Mouse (Mus musculus) kidney, adult 8-10 months (tissue): Measurements from ENCODE around the gene Gnpnat1.

Experiments
- DNase-seq, 2 experiments: peaks; one replicate each; pipeline ENCODE4 v3.0.0; 2022

Gnpnat1 gene

DNA sequence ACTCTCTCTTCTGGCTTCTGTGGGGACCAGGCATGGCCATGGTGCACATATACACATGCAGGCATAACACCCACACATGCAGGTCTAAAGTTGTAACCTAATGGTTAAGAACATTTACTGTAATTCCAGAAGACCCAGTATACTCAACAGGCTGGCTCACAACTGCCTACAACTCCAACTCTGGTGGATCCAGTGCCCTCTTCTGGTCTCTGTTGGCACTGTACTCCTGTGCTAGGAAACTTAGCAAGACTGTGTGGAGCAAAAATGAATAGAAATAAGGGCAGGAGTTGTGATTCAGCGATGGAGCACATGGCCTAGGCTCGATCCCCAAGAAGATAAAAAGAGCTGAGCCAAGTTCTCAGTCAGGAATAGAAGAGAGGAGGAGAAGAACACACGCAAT is 4.9 kb downstream of the Gnpnat1 start:
- peak in 1 of 2 experiments; percentile 59 for DNase-seq

DNA sequence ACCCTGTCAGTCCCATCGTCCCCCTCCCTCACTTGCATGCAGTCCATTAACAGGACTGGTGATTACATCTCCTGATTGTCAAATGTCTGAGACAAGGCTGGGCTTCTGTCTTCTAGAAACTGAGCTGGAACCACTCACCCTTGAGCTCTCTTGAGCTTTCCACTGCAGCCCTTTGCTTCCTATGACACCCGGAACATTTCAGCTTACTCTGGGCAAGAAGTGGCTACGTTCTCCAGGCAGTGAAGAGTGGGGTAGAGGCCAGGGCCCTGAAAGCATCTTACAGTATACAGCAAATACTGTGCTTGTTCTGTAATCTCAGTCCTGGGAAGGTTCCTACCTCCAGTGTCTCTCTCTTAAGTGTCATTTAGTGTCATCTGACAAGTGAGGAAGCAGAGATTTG is 15.5 kb downstream of the Gnpnat1 start:
- DNase-seq: no peak

DNA sequence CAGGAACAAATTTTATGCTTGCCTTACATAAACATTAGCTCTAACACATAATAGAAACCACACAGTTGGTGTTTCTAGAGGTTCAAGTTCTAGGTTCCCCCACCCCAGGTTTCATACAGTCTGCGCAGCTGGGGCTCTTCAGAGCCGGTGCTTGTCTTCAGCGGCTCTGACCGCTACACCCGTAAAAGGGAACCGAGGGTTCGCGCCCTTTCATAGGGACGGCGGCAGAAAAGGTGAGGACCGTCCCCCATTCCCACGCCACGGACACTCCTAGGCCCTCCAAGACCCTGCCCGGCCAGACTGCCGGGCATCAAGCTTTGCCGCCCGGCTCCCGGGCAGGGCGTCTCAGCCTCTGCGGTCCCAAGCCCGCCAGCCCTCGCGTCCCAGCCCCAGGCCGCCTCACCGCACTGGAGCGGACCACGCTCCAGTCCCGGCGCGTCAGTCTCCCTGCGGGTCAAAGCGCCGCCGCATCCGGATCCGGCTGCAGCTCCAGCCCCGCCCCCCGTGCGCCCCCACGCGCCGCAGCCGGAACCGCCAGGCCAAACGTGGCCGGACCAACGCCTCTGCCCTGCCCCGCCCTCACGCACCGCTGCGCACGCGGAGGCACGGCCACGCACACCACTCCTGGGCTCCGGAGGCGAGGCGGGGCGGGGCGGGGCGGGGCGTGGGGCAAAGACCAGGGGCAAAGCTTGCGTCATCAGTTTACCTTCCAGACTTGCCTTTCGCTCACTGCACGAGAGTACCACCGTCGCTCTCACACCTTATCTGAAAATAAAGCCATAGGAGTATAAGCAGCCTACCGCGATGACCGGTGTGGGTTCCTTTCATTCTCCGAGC is 16.1 kb downstream of the Gnpnat1 start:
- DNase-seq: peak; percentile 93 to 94

DNA sequence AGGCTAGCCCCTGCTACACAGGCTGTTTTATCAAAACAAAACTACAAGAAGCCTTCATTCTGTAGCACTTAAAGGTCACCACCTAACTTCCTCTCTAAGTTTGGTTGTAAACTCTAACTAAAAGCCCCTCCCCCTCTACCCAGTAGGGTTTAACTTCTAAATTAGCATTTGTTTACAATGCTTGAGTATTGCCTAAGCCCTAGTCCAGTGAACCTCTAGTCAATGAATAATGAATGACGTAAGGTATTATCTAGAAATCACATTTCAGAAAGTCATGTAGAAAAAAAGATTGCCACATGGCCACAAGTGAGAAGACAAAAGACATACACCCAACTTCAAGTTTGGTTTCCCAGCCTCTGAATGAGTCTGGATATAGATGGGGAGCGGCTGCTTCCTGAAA is 17.2 kb downstream of the Gnpnat1 start:
- peak in 1 of 2 experiments; percentile 75 for DNase-seq

DNA sequence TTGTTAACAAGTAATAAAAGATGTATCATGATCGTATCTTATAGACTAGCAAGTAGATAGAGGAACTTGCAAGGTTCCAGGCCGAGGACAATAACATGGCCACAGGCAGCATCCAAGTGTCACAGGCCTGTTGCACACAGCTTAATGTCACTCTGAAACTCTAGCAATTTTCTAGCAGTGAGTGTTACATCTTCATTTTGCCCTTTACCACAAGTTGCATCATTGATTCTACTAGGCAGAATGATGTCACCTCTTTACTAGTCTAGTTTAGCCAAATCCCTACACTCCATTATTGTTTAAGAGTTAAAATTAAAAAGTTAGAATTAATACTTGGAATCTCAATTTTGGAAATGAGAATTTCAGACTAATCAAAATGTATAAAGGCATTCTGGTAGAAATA is 19.1 kb downstream of the Gnpnat1 start:
- no peak for DNase-seq

DNA sequence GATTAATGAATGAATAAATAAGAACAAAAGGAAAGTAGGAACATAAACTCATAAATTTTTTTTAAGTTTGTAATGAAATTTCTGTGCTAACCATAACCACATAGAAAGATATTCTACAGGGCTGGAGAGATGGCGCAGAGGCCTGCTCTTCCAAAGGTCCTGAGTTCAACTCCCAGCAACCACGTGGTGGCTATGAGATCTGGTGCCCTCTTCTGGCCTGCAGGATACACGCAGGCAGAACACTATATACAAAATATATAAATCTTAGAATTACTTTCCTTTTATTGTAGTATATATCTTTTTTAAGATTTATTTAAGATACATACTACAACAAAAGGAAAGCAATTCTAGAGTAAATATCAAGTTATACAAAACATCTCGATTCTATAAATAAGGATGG is 21.8 kb downstream of the Gnpnat1 start:
- no peak for DNase-seq

DNA sequence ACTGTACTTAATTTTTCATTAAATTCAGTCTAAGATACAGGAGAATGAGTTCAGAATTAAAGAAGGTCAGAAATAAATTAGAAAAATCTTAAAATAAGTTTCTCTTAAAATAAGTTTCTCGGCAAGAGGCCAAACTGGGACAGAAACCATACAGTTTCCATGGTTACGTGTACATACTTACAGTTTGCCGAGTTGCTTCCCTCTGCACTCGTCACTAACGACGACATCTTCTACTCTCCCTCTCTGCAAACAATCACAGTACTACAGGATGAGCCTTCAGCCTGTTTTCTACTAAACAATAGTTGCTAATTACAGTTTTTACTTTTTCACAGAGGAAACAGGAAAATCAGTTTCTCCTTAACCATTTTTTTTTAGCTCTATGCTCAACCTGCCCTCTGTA is 24.0 kb downstream of the Gnpnat1 start:
- DNase-seq: no peak

DNA sequence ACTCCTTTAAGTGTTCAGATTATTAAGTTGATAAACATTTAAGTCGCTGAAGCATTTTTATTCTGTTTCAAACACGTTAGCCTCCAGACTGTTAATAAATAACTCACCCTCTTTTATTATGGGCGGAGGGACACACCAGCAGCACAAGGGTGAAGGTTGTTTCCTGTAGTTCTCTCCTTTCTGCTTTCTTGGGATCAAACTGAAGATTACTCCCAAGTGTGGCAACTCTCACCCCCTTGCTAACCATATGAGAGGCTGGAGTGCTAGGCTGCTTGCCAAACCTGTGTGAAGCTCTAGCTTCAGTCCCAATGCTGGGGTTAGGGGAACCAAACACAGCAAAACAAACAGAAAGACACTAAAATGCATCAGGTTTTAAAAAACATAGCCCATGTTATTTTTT is 25.9 kb downstream of the Gnpnat1 start:
- peak; percentile 41 to 64 for DNase-seq

DNA sequence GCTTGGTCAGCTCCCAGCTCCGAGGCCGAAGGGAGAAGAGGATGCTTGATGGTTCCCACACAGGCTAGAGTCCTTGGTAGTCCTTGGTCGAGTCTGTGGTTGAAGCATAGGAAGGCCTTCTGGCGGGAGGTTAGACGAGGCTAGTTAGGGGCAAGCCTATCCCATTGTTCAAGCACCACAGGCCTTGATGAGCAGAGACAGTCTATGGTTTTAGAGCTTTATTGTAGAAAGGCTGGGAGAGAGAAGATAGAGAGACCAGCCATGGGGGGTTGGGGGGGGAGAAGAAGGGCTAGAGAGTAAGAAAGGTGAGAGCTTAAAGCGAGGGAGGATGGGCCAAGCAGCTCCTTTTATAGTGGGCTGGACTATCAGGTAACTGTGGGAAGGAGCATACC is 39.5 kb downstream of the Gnpnat1 start:
- DNase-seq: no peak

DNA sequence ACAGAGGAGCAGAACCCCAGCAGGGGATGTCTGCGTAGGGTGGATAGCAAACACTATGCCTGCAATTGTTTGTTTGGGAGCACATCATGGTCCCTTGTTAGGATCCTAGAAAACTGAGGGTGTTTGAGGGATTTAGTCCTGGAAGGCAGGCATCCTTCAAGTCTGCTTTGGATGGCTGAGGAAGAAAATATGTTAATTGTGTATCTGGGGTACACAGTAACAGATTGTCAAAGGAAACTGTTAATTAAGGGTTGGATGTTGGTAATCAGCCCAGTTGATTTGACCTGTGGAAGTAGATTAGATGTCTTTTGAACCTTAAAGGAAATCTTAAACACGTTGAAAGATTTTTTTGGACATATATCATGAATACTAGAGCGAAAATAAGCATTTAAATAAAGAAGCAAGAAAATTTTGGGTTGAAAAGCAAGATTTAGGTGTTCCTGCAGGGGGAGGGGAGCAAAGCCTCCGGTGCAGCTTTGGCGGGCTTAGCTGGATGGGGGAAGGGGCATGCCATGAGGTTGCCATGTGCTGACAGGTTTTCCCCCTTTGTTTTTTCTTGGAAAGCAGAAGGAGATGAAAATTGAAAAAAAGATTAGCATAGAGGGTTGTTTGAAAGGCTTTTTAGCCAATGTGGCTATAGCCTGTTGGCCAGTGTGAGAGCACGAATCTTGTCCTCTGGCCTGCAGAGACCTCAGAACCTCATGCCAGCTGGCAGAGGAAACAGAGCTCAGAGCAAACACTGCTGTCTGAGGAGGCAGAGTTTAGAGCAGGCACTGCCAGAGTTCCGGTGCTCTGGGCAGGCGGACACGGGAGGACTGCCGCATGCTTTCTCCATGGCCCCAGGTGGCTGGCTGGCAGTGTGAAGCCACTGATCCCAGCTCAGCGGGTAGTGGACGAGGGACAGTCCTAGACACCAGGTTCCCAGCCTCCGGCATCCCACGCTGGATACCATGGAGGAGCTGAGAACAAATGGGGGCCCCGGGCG is 40.2 kb downstream of the Gnpnat1 start:
- DNase-seq: peak; percentile 49 to 51

DNA sequence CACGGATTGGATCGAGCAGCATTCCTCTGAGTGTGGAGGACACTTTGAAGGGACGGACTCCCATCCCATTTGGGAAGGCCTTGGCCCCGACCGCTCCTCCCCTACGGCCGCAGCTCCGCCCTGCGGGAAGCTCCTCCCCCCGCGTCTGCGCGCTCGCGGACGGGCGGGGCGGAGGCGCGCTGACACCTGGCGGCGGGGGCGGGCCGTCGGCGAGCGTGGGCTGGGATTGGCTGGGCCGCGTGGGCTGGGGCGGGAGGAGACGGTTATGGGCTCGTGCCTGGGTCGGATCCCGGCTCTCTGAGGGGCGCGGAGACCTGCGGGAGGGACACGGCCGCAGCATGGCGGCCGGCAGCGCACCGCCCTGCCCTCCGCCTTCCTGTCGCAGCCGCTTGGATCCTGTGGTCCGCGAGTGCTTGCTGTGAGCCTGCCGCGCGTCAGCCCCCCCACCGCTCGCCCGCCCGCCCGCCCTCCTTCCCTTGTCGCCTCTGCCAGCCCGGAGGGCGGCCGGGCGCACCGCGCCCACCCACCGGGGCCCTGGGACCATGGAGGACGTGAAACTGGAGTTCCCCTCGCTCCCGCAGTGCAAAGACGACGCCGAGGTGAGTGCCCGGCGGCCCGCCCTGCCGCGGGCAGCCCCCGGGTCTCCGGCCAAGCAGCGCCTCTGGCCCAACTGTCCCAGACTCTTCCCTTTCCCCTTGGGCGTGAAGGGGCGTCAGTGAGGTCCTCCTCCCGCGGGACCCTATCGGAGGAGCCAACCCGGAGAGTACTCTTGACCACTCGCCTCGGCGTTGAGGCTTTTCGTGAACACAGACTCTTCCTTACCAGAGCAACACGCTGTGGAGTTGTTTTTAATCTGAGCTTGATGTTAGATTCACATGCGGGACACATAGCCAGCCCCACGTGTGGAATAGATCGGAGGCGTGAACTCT is 53.5 kb downstream of the Gnpnat1 start, which contains the start of gene Styx:
Gene Styx (plus strand): TSS at position 163 of the 929 bp plus-strand sequence.
- peak; percentile 93 to 96 for DNase-seq

DNA sequence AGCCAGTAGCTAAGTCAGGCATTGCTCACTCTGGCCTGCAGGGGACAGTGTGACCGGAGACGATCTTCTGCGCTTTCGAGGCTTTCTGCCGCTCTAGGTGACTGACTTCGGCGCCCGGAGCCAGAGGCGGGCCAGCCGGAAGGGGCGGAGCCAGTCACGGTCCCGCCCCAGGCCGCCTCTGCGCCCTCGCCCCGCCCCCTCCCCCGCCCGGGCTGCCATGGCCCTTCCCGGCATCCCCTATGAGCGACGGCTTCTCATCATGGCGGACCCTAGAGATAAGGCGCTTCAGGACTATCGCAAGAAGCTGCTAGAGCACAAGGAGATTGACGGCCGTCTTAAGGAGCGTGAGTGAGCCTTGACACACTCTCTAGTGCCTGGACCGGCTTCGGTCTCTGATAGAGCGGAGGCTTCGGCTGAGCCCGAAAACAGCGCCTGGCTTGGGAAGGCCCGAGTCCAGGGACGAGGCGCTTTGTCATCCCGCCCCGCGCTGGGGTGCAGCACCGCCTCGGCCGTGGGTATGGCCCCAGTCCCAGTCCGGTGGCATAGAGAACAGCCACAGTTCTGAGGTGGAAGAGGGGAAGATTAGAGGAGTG is 75.0 kb downstream of the Gnpnat1 start, which contains the start of gene Psmc6:
Gene Psmc6 (plus strand): TSS at position 200 of the 593 bp plus-strand sequence.
- peak; percentile 91 for DNase-seq

DNA sequence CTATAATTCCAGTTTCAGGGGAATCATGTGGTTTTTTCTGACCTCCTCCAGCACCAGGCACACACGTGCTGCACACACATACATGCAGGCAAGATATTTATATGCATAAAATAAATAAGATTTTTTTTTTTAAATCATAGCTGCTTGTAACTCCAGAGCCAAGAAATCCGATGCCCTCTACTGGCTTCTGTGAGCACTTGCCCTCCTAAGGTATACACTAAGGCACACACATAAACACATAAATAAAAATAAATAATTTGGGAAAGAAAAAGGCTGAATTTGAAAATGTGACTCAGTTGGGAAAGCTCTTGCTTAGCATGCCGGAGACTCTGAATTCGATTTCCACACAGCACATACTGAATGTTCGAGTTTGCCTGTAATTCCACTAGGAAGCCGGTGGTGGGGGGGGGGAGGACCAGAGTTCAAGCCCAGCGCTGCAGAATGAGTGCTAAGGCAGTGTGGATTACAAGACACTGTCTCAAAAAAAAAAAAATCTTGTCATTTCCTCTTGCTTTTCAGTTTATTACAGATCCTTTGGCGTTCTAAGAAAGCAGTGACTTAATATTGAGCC is 75.6 kb downstream of the Gnpnat1 start:
- peak in 1 of 2 experiments; percentile 12 for DNase-seq

DNA sequence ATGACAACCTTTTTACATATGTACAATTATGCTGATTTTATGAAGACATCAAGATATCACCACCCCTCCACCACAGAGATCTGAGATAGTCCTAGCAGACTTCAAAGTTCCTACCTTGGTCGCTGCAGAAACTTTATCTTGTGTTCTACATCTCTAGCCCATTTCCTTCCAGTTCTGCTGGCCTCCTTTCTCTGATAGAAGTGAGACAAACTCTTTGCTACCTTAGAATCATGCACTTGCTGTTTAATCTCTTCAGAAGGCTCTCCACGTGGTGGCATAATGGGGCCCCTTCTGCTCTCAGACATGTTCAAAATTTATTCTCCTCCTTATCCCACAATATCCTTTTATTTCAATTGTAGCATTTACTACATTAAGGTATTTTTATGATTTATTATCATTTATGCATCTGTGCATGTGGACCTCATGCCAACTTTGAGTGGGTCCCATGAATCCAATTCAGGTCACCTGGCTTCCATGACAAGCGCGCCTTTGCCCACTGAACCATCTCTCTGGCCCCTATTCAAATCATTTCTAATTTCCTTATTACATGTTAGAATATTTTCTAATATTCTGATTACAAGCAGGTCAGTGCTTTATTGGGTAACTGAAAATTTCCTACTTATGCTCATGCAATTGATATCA is 76.5 kb downstream of the Gnpnat1 start:
- no peak for DNase-seq
